Mouse (Mus musculus) right cerebral cortex, postnatal 10 days (tissue): ENCODE data around the gene Coq8a.

Source experiments
- DNase-seq, 2 experiments: peaks; one replicate each; pipeline ENCODE4 v3.0.0; 2021; ENCODE audit warnings: low spot score in 2 of 2

Gene Coq8a

DNA sequence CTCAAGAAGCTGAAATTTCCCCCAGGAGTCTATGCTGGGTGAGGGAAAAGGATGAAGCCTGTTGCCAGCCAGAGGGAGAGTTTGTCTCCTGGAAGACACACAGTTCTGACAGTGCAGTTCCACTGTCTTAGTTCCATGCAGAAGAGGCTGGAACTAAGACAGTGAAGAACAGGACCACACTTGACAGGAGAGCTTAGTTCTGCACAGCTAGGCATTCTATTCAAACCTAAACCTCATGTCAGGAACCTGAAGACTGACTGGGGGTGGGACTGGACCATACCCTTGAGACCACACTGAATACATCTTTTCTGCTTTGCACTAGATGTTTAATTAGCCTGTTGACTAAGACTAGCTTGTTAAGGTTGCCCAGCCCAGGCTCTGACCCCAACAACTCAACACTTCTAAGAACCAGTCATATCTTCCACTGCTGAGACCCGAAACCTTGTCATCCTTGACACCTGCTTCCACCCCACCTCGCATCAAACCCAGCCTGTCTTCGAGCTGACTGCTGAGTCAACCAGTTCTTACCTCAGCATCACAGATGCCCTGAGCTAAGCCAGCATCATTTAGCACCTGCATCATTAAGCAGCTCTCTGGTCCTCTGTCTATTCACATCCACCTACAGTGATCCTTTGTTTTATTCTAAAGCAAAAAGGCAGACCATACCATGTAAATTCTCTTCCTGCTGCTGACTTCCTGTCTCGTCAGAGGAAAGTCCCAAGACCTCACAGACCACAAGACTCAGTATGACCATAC, at the start of gene Coq8a:
Gene Coq8a (minus strand): TSS at position 644 of the 756 bp plus-strand sequence.
- no peak for DNase-seq

GRCm38 (mm10) chr1:180248593-180249146, 49.3 kb upstream of the Coq8a start:
- DNase-seq = no peak

DNA sequence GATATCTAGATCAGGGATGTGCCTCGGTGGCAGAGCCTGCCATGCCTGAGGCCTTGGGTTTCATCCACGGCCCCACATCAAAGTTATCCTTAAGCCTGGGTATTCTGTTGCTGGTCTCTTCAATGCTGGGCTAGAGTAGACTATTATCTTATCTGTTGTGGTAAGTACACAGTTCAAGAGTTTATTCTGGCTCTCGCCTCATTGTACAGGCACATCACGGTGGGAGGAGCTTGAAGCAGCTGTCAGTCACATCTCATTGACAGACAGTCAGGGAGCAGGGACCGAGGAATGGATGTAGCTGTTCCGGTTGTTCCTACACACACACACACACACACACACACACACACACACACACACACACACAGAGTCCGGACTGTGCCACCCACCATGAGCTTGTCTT, 48.5 kb upstream of the Coq8a start:
- no peak for DNase-seq

DNA sequence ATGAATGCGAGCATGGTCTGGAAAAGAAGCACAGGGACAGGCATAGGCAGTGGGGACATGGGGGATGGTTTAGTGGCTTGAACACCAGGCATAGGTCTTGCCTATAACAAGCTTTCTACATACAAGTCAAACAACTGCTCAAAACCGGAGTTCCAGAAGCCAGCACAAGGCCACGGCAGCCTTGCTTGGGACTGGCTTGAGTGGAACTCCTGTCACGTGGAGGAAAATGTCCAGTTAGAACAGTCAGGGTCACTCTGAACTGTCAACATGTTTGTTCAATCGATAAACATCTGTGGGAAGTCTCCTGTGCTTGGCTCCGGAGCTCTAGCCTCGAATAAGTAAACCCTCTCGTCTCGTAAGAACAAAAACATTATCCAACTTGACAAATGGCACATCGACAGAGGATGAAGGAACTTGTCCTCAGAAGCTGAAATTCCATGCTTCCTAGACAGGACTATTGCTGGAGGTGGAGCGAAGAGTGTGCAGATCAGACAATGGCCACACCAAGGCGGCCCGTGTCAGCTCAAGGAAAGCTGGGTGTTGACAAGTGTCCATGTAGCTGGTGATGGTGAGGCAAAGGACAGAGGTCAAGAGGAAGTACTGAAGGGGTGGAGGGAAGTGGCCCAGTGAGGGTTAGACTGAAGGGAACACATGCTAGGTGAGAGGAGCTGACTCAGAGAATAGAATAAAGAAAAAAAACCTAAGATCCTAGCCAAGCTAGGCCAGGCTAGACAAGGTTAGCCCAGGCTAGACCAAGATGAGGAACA, 46.5 kb upstream of the Coq8a start:
- no peak for DNase-seq

DNA sequence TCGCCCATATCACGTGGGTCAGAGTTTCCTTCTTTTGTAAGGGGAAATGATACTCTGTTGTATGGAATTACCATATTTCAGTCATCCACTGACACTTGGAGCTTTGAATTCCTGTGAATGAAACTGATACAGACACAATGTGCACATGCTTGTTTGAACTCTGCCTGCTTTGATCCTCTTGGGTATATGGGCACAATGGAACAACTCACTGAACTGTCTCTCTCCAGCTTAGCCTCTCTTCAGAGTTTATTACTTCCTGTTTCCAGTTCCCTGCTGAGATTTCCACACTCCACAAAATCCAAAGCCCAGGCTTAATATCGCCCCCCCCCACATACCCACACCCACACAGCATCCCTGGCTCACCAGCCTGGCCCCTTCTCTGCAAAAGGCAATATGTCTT, 32.3 kb upstream of the Coq8a start:
- DNase-seq = no peak

DNA sequence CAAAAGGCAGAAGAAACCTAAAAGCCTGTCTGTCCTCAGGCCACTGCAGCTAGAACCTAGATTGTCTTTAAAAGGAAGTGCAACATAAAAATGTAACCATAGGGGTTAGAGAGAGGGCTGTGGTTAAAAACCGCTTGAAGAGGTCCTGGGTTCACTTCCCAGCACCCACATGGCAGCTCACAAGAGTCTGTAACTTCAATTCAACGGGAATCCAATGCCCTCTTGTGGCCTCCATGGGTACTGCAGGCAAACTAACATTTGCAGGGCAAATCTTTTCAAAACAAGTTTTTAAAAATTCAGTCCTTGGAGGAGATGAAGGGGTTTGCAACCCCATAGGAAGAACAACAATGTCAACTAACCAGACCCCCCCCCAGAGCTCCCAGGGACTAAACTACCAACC, 31.2 kb upstream of the Coq8a start:
- DNase-seq = no peak

GRCm38 (mm10) chr1:180229906-180230305, 30.5 kb upstream of the Coq8a start:
- no peak for DNase-seq

- no peak for DNase-seq
Measured at GRCm38 (mm10) chr1:180228854-180229253, 29.5 kb upstream of the Coq8a start.

DNA sequence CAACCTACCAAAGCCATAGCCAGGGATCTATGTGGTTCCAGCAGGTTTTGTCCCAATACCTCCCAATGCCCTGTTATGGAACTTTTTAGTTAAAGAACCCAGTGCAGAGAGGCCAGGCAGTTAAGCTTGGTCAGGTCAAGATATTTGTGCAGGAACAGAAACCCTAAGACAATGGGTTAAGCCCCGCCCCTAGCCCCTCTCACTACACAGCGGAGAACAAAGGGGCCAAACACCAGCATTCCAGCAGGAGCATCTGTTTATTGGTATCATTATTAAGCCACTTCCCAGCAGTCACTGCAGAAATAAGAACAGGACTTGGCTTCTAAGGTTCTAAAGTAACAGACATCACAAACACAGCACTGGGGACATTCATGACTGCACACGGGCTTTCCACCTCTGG, 27.4 kb upstream of the Coq8a start:
- DNase-seq = no peak

DNA sequence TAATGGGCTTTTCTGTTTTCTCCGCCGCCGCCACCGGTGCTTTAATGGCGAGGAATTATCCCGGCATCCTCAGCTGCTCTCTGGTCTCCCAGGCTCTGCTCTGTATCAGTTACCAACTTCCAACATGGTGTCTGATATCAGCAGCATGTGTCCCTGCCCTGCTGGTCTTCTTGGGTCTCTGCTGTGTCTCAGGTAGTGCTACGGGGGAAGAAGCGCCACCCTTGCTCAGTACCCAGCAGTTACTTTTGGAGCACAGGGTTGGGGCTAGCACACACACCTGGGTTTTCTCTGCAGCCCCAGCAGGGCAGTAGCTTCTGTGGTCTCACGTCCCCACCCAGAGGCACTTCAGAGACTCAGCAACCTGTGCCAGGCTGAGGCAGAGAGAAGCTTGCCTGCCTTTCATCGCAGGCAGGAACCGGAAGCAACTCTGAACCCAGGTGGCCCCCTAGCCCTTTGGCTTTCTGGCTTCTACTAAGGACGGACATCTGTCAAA, 26.9 kb upstream of the Coq8a start:
- DNase-seq = no peak

DNA sequence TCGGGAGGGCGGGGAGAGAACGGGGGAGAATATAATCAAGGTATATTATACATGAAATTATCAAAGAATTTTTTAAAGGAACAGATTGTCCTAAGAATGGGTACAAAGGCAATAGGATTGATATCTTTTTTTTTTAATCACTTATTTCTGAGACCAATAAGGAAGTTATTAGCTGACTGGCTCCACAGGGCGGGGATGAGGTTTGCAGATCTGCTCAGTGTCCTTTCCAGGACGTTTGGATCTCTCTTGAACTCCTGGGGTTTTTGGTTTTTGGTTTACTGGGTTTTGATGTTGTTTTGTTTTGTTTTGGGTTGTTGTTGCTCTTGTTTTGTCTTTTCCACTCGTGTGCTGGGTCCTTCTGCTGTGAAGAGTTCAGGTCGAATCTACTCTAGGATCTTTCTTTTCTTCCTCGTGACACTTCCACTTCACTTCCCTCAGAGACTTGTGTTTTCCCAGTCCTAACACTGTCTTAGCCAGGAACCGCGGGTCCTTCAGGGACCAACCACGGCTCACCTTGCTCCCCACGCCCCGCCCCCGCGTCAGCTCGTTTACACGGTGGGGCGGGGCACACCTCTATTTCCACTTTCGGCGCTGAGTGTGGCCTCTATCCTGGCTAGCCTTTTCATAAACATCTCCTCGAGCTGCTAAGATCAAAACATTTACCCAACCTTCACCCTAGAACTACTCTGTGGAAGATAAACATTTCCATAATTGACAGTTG, 26.3 kb upstream of the Coq8a start:
- peak in 1 of 2 experiments; percentile 38 for DNase-seq

GRCm38 (mm10) chr1:180222007-180222406, 22.6 kb upstream of the Coq8a start:
- no peak for DNase-seq

GRCm38 (mm10) chr1:180220791-180221542, 21.6 kb upstream of the Coq8a start:
- no peak for DNase-seq

- DNase-seq = no peak
Measured at GRCm38 (mm10) chr1:180216541-180217276, 17.3 kb upstream of the Coq8a start.

GRCm38 (mm10) chr1:180215044-180215443, 15.6 kb upstream of the Coq8a start:
- peak; percentile 56 to 68 for DNase-seq

DNA sequence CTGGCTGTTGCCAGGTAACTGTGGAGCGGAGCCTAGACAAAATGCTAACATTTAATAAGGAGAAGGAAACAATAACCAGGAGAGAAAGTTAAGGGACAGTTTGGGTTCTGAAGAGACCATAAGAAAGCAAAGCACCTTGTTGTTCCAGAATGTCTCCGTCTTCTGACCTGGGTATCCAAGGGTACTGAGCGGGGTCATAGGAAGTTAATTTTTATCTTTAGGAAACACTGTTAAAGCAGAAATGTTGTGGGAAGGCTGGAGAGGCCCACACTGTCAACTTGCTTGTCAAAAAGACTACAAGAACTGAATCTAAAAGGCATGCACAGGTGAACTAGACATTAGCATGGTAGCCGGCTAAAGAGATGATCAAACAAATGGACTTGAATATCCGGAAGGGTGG, 13.5 kb upstream of the Coq8a start:
- DNase-seq = no peak

GRCm38 (mm10) chr1:180210781-180211271, 11.4 kb upstream of the Coq8a start:
- no peak for DNase-seq

DNA sequence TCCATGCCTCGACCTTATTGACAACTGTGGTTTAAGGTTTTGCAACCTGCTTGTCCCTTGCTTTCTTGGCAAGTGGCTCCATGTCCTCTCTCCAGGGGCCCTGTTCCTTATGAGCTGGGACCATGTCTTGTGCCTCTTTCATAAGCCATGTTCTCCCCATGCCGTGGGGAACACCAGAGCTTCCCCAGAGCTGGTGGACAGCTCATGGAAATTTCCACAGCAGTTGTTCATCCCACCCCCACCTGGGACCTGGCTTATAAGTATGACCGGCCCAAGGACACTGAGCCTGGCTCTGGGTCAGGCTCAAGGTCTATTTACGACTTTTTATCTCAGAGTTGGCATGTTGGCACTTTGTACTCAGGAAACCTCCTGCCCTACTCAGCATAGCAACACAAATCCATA, 10.6 kb upstream of the Coq8a start:
- no peak for DNase-seq

DNA sequence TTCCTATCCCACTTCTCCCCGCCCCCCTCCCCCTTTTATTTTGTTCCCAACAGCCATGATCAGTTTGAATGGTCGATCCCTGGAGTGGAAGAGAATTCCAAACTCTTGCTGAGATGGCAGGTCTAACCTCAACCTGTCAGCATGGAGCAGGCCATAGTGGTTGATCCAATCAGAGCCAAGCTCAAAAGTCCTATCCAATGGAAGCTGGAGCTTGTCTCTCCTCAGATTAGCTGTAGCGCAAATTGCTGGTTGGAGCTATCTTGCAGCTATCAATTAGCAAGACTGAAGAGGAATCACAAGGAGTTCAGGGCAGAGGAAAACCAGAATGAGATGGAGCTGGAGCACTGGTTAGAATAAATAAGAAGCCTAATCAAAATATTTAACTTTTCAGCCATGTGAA, 9.0 kb upstream of the Coq8a start:
- DNase-seq = no peak

DNA sequence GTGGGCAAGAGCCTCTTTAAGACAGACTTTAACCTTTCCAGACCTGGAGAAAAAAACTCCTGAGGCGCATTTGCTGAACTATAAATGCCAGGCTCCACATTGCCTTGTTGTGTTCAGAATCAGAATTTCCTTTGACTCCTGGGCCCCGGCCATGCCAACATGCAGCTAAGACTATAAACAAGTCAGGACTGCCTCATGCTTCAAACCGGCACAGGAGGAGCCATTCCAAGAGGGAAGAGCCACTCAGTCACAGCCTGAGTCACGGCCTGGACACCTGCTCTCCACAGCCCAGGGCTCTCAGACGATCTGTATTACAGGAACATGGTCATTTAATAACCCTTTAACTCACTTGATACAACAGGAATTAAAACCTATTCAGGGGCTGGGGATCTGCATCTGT, 1.3 kb upstream of the Coq8a start:
- DNase-seq = no peak

- no peak for DNase-seq
Measured at GRCm38 (mm10) chr1:180199715-180200050, 281 bp upstream of the Coq8a start.
